Mouse (Mus musculus): Measurements from ENCODE around the gene Capn5.

The Capn5 gene

GRCm38 (mm10) chr7:98102488-98102887, 75.6 kb downstream of the Capn5 start:
- Histone ChIP-seq H3K36me3 (ENCODE audit: control insufficient read depth, insufficient read depth, low read length, poor library complexity, severe bottlenecking) (no peaks in the 10 kb centered on the region), H3K27me3 (ENCODE audit: control insufficient read depth, insufficient read depth, low read length, poor library complexity, severe bottlenecking) (no peaks in the 10 kb centered on the region)
- no peak for DNase-seq (ENCODE audit: low read depth, low spot score)

- no peak for DNase-seq (ENCODE audit: low read depth, low spot score)
- H3K36me3 ChIP-seq (ENCODE audit: control insufficient read depth, insufficient read depth, low read length, poor library complexity, severe bottlenecking) = no peaks in the 10 kb centered on the region
Measured at GRCm38 (mm10) chr7:98097557-98097956, 80.5 kb downstream of the Capn5 start.

GRCm38 (mm10) chr7:98095852-98096251, 82.2 kb downstream of the Capn5 start:
- Histone ChIP-seq H3K36me3 (ENCODE audit: control insufficient read depth, insufficient read depth, low read length, poor library complexity, severe bottlenecking) (no peaks in the 10 kb centered on the region), H3K27me3 (ENCODE audit: control insufficient read depth, insufficient read depth, low read length, poor library complexity, severe bottlenecking) (no peaks in the 10 kb centered on the region)
- DNase-seq (ENCODE audit: low read depth, low spot score) = no peak

More at GRCm38 (mm10) chr7:98097557-98097956, 80.5 kb downstream of the Capn5 start:
- H3K27me3 ChIP-seq (ENCODE audit: control insufficient read depth, insufficient read depth, low read length, poor library complexity, severe bottlenecking) = no peaks in the 10 kb centered on the region

DNA sequence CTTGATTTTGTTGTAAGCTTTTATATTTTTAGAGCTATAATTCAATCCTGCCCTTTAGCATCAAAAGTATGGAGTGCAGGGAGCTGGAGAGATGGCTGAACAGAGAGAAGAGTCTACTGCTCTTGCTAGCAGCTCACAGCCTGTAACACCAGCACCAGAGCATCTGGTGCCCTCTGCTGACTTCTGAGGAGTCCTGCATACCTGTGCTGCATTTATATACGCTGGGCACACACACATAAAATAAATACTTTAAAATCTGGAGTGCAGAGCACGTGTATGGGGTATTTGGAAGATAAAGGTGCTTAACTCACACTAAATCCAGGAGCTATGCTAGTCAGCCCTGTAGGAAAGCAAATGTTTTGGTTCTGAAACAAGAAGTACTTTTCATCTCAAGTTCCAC, 91.7 kb downstream of the Capn5 start:
- no peaks in the 10 kb centered on the region for H3K36me3 ChIP-seq (ENCODE audit: control insufficient read depth, insufficient read depth, low read length, poor library complexity, severe bottlenecking)
- DNase-seq (ENCODE audit: low read depth, low spot score) = peak; percentile 57
- no peaks in the 10 kb centered on the region for H3K27me3 ChIP-seq (ENCODE audit: control insufficient read depth, insufficient read depth, low read length, poor library complexity, severe bottlenecking)

- Histone ChIP-seq H3K36me3 (ENCODE audit: control insufficient read depth, insufficient read depth, low read length, poor library complexity, severe bottlenecking) (no peaks in the 10 kb centered on the region), H3K27me3 (ENCODE audit: control insufficient read depth, insufficient read depth, low read length, poor library complexity, severe bottlenecking) (no peaks in the 10 kb centered on the region)
- peak; percentile 40 for DNase-seq (ENCODE audit: low read depth, low spot score)
Measured at GRCm38 (mm10) chr7:98085314-98085713, 92.8 kb downstream of the Capn5 start.

DNA sequence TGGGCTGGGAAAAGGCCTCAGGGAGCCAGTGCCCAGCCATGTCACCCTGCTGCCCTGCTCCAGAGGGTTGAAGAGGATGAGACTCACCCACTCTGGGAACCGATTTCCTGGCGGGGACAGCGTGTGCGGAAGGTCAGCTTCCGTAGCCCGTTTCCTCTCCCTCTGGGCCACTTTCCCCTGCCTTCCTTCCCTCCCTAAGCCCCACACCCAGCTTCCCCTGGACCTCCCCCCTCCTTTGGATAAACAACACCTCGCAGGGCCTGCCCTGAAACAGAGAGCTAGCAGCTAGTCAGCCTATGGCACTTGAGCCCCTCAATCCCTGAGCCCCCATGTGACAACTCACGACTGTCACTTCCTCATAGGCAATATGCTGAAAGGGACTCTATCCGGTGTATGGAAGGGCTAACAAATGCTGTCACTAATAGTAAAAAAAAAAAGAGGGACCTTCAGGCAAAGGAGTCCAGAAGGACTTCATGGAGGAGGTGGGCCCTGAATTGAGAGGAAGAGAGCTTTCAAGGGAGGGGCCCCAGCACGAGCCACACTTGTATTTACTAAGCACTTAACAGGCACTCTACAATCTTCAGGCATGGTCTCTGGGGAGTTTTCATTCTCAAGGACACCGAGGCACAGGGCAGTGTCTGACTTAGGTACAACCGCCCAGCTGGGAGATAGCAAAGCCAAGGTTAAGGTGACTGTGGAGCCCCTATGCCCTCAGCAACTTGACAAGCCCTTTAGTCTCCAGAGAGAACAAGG, 93.4 kb downstream of the Capn5 start:
- DNase-seq (ENCODE audit: low read depth, low spot score) = peak; percentile 41
- Histone ChIP-seq H3K27me3 (ENCODE audit: control insufficient read depth, insufficient read depth, low read length, poor library complexity, severe bottlenecking) (no peaks in the 10 kb centered on the region), H3K36me3 (ENCODE audit: control insufficient read depth, insufficient read depth, low read length, poor library complexity, severe bottlenecking) (no peaks in the 10 kb centered on the region; the same call in 1 of the 2 replicates)

- Histone ChIP-seq H3K27me3 (ENCODE audit: control insufficient read depth, insufficient read depth, low read length, poor library complexity, severe bottlenecking) (no peaks in the 10 kb centered on the region), H3K36me3 (ENCODE audit: control insufficient read depth, insufficient read depth, low read length, poor library complexity, severe bottlenecking) (peaks cover under 1% of the 10 kb centered on the region; the same call in 1 of the 2 replicates)
- DNase-seq (ENCODE audit: low read depth, low spot score) = no peak
Measured at GRCm38 (mm10) chr7:98082376-98082775, 95.7 kb downstream of the Capn5 start.

DNA sequence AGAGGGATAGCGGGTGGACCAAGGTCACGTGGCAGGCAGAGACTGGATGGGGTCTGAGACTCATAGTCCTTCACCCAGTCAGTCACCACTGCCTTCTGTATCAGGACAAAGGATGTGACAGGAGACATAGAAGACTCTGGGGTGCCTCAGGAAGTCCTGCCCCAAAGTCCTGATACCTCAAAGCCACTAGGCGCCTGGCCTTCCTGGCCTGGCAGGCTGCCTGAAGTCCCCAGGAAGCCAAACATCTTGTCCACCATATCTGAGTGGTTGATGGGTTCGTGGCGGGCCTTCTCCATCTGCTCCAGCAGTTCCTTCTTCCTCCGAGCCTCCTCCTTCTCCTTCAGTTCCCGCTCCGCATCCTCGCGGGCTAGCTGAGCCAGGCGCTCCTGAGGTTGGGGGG, 100.6 kb downstream of the Capn5 start:
- peaks cover 8% of the 10 kb centered on the region for H3K36me3 ChIP-seq (ENCODE audit: control insufficient read depth, insufficient read depth, low read length, poor library complexity, severe bottlenecking)
- DNase-seq (ENCODE audit: low read depth, low spot score) = no peak
- no peaks in the 10 kb centered on the region for H3K27me3 ChIP-seq (ENCODE audit: control insufficient read depth, insufficient read depth, low read length, poor library complexity, severe bottlenecking)

DNA sequence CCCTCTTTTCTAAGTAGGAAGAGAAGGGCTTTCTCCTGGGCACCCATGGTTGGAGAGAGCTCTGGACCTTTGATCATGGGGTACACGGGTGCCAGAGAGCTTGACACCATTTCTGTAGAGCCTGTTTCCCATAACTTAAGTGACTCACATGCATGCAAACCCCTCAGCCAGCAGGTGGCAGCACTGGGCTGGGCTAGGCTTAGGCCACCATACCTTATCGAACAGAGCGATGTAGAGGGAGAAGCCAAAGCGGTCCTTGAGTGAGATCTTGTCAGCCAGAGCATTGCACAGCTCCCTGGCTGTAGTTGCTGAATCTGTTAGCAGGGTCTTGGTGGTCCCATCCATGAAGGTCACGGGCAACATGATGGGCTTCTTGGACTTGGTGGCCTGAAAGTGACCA, 106.5 kb downstream of the Capn5 start:
- Histone ChIP-seq H3K36me3 (ENCODE audit: control insufficient read depth, insufficient read depth, low read length, poor library complexity, severe bottlenecking) (peaks cover 5% of the 10 kb centered on the region), H3K27me3 (ENCODE audit: control insufficient read depth, insufficient read depth, low read length, poor library complexity, severe bottlenecking) (no peaks in the 10 kb centered on the region)
- DNase-seq (ENCODE audit: low read depth, low spot score) = peak; percentile 90
